Mouse (Mus musculus) kidney, postnatal 25 days (tissue): ENCODE data around the gene Akr7a5.
A peak's percentile ranks its signal among the peaks of the same experiment; 100 is the strongest.

Source experiments
- DNase-seq, 2 experiments: peaks; one replicate each; pipeline ENCODE4 v3.0.0; 2021; ENCODE audit warnings: mixed read lengths in 2 of 2

Akr7a5 gene

DNA sequence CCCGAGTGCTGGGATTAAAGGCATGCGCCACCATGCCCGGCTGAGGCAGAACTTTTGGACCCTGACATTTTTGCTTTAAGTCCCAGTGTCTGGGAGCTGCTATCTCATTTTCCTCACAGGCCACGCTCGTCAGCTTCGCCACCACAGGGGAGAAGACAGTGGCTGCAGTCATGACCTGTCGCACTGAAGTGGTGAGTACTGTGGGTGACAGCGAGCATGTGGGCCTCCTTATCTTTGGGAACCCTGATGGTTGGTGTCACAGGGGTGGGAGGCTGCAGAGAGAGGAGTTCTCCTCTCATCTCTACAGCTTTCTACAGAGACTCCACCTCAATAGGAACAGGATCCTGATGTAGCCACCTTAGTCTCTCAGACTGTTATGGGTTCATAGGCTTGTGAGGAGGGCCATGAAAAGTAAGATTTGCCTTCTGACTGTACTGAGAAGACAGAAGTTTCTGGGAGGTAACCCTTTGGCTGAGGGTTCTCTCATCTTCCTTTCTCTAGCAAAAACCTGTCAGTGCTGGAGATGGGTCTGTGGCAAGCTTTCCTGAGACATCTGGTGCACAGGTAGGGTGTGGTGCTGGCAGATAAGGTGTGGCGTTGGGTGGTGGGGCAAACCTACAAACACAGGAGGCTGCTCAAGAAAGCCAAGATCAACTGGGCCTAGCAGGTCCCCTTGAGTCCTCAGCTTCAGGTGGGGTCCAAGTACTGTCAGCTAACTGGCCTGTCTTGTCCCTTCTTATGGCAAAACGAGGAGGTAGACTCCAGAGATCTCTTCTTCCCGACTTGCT is 50.4 kb downstream of the Akr7a5 start:
- DNase-seq, result no peak

DNA sequence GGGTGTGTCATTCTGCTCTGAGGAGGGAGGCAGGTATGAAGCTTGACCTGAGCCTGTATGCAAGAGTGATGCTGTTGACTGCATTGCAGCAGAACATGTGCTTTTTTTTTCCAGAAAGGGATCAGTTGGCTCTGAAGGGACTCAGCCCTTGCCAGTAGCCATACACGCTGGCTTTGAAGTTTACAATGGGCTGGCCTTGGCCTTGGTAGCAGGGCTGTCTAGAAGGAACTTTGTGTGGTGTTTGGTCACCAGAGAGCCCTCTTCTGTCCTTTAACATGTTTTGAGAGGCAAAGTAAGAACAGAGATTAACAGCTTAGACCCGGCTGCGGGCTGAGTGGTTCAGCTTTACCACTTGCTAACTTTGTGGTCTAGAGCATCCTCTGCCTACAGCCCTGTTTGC is 56.8 kb downstream of the Akr7a5 start:
- DNase-seq, result peak in 1 of 2 experiments; percentile 30
